Mouse (Mus musculus) kidney, adult 8-10 months (tissue): ENCODE data around the gene Bmpr1b.
"Not testable (repeated sequence)": the region's sequence is repeated elsewhere in the genome, so short reads cannot be mapped to it uniquely, and the experiment has no call there.

ENCODE experiments used
- DNase-seq, 2 experiments: peaks; one replicate each; pipeline ENCODE4 v3.0.0; 2022

Gene Bmpr1b

DNA sequence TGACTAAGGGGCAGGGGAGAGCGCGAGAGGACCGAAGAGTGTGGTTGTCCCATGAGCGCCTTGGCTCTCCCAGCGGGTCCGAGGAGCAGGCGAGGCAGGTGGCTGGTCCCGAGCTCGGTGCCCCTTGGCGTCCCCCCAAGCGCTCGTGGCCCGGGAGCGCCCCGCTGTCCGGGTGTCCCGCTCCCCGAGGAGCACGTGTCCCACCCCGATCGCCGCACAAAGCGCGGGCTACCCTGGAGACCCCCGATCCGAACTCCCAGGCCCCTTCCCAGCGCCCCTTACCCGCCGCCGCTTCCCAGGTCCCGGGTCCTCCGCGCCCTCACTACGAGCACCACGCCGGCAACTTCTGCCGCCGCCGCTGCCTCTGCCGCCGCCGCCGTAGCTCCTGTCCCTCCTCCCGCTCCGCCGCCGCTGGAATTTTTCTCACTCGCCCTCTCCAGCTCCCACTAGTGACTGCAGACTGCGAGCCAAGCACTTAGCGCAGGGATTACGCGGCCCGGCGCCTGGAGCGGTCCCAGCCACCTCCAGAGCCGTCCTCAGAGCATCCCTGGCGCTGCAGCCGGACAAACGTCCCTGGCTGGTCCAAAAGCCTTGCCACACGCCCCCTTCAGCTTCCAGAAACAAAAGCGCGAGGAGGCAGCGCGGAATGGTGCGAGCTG lies at the start of gene Bmpr1b:
Gene Bmpr1b (minus strand): TSS at position 563 of the 659 bp plus-strand sequence.
- peak; percentile 30 to 49 for DNase-seq

DNA sequence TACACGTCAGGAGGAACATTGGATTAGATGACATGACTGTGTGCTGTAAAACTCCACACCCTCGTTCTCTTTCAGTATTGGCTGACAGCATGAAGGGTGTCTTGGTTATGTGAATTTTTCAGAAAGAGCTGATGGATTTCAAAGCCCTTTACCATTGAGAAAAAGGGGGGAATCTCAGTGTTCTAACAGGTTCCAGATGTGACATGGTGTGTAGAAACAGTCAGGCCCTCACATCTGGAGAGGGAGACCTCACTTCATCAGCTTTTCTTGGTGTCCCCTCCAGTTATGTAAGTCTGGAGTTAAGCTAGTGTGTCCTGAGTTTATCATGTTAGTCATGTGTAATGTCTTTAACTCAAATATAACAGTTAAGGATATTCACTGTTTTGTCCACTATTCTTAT lies 43.6 kb upstream of the Bmpr1b start:
- no peak for DNase-seq

DNA sequence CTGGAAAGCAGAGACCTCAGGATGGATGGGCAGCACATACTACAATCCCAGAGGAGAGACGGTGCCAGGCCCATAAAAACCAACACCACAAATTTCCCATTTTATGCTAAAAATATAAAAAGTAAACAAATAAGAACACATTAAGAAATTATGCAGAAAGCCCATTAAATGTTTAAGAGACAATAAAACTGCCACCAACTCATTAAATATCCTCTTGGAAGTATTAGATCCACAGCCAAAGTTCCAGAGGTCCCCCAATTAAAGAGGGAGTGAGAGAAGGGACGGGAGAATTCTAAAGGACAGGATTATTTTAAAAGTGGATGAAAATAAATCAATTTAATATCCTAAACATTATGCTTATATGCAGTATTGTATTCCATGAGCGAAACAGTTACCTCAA lies 43.0 kb upstream of the Bmpr1b start:
- no peak for DNase-seq

DNA sequence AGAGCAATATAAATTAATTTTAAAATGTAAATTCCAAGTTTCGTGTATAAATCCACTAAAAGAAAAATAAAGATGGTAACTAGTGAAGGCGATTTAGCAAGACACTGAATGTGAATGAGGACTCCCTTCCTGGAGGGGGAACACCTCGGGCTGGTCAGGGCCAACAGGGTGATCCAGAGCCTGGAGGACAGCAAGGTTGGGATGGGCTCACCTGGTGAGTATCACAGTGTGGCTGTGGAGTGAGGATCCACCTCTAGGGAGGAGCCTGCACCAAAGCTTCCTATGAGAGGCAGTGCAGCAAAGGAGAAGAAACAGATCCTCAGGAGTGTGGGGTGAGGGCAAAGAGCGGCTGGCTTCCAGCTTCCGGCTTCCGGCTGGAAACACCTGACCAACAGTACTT lies 40.8 kb upstream of the Bmpr1b start:
- no peak for DNase-seq

DNA sequence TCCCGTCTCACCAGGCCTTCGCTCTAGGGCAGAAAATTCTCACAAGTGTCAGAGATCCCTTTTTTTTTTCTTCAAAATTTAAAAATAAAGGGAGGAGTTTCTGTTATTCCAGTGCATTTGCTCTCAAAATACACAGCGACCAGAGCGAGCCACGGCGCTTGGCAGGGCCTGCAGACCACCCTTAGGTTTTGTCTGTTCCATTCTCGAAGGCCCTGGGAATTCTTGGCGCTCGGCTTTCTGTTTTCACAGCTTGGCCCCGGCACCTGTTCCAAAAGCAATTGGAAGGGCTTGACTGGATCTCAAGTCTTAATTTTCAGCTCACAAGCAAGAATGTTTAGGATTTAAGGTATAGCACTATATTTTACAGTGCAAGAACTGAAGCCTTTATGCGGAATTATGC lies 39.8 kb upstream of the Bmpr1b start:
- no peak for DNase-seq

DNA sequence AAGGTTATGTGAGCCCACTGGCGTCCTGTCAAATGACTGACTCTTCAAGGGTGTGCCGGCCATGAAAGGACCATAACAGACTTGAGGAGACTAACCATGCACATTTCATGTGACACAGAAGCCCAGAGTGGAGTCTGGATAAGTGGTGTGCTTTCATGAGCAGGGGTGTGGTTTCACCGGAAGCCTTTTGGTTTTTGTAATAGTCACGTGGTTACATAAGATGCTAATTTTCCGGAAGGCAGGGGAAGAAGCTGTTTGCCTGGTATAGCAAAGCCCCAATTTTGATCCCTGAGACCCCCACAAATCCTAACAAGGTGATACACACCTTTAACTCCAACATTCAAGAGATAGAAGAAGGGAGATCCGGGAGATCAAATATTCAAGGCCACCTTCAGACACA lies 38.3 kb upstream of the Bmpr1b start:
- DNase-seq: no peak

DNA sequence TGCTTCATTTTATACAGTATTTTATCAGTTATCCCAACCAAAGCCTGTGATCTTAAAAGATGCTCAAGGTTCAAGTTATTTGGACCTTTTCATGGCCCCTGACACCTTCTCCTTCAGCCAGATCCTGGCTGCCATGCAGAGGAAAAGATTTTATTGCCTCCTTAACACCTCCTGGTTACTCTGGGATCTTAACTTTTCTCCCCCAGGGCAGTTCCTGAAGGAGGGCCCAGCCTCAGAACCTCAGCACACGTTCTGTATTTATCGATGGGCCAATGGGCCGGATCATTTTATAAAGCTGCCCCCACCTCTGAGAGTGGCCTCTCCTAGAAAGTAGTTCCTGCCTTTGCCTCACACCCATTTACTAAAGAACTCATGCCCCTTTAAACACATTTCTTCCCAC lies 37.1 kb upstream of the Bmpr1b start:
- no peak for DNase-seq

DNA sequence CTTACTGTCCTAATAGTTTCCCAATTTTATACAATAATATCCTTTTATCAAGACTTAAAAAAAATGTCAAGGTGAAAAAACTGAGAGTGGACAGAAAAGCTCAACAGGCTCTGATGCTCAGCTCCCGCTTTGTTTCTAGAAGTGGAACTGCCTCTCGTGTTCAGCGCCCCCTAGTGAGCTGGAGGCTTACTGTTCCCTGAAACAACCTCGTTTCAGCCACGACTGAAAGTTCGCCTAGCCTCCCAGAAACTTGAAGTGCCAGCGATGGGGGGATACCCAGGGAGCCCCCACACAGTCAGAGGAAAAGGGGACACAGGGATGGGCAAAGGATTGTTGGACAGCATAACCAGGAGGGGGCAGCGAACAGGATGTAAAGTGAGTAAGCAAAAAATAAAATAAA lies 26.9 kb upstream of the Bmpr1b start:
- DNase-seq: no peak

DNA sequence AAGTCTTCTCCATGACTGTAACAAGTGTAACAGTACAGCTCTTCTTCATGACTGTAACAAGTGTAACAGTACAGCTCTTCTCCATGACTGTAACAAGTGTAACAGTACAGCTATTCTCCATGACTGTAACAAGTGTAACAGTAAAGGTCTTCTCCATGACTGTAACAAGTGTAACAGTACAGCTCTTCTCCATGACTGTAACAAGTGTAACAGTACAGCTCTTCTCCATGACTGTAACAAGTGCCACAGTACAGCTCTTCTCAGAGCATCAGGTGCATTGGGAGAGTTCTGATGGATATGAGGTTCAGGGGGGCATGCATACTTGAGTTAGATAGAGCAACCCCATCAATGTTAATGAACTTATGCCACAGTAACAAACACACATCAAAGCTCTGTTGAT lies 22.4 kb upstream of the Bmpr1b start:
- not testable (repeated sequence) for DNase-seq

DNA sequence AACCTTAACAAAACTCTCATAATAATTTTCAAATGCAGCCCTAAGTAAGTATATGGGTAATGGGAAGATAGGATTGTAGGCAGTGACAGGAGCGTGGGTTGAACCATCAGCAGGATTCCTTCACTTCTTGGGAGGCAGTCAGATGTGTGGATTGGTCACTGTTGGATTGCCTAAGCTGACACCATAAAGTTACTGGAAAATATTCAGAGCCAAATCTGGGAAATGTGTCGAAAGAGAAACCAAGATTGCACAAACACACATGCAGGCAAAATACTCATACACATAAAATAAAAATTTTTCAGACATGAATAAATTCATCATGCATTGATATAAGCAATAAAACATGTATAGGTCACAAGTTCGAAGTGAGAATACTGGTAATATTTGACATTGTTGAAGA lies 17.3 kb upstream of the Bmpr1b start:
- DNase-seq: no peak

DNA sequence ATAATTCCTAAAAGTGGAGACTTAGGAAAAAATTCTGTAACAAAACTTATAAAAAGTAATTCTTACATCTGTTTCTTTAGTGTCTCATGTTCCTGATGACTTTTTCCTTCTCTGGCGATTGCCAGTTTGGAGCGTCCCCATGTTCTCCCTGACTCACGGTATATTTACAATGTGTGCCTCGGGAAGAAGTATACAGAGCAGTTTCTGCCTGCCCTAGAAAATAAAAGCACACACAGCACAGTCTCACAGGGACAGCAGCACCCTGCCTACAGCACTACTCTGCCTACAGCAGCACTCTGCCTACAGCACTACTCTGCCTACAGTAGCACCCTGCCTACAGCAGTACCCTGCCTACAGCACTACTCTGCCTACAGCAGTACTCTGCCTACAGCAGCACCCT lies 4.8 kb upstream of the Bmpr1b start:
- DNase-seq: no peak

DNA sequence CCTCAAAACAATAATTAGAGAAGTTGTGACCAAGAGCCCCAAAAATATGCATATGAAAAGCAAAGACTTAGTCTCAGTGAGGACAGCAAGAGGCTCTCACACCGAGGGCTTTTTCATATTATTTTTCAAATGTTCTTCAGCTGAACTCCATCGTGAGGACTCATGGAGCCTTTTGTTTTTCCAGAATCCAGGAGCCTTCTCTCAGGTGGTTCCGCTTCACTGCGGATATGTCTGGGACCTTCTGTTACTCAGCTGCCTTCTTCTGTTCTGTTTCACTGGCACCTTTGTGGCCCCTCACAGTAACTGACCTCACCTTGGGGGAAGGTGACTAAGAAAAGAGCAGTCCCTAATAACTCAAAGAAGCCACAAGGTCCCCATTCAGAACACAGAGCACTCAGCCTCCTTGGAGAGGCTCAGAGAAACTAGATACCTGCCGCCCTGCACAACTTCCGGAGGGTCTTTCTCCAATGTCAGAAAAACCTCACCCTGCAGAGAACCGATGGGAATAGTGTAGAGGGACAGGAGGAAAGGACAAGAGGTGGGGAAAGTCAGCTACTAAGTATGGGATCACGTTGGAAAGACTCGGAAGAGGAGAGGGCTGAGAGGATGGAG lies 868 bp downstream of the Bmpr1b start:
- no peak for DNase-seq

DNA sequence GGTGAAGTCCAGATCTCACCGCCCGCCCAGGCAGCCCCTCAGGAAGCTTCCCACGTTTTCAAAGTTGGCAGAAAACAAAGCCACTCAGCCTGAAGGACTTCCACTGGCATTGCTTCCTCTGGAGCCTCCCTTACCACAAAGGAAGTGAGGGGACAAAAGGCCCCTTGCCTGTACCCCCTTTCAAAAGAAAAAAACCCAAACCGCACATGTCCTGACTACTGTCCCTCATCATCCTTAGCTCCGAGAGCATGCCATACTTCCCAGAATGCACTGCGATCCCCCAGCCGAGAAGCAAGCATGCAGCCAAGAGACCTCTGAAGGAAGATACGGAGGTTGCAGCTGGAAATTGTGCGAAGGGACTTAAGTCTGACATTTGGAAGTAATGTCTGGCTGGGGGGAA lies 4.2 kb downstream of the Bmpr1b start:
- no peak for DNase-seq

DNA sequence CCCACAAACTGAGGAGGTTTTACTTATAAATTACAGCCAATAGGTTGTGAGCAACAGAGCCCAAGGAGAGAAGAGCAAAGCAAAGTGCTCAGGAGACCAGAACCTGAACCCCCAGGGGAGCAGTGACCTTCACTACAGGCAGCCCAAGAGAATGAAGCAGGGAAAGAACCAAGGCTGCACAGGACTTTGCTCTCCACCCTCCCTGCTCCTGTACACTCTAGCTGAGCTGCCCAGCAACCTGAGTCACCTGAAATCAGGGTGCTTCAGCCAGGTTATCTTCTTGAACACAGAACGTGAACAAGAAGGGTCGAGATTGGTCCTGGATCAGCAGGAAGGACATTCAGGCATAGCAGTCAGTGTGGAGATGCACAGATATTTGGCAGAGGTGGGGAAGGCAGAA lies 5.3 kb downstream of the Bmpr1b start:
- no peak for DNase-seq

DNA sequence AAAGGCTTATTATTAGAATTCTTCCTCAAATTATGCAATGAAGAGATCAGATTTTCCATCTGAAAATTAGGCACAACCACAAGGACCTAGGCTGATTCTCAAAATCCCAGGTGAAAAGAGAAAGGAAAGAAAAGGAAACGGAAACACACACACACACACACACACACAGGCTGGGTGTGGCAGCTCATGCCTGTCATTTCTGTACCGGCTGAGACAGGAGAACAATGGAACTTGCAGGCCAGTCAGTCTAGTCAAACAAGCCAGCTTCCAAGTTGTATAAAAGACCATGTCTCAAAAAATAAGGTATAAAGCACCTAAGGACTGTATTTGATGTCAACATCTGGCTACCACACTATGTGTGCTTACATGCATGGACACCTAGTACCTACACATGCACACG lies 7.8 kb downstream of the Bmpr1b start:
- DNase-seq: no peak

DNA sequence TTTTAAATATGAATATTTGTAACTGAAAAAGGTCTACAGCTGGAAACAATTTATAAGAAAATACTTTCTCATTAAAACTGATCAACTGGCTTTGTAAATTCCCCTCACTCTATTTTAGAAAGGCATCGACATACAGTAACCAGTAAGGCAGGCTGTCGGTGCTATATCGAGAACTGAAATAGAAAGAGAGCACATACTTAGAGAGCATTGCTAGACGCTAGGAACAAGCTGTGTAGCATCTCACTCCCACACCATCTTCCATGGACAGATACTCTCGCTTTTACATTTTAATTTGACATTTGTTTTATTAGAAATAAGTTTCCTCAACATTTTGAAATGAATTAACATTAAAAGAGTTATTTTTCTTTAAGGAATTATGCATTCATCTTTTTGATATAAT lies 17.2 kb downstream of the Bmpr1b start:
- DNase-seq: no peak

DNA sequence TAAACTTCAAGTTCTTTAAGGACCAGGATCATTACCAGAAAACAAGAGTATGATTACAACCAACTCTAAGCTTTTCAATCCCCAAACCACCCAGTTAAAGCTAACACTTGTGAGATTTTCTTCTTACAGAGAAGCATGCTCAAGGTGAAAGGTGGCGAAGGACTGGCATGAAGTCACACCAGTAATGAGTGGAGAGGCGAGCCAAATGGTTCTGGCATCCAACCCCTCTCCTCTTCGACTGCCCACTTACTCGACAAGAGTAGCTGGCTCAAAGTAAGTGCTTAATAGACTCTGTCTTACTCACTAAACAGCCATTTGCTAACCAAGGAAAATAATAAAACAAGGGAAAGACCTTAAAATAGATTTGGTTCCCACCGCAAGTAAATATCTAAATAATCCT lies 30.4 kb downstream of the Bmpr1b start:
- no peak for DNase-seq

DNA sequence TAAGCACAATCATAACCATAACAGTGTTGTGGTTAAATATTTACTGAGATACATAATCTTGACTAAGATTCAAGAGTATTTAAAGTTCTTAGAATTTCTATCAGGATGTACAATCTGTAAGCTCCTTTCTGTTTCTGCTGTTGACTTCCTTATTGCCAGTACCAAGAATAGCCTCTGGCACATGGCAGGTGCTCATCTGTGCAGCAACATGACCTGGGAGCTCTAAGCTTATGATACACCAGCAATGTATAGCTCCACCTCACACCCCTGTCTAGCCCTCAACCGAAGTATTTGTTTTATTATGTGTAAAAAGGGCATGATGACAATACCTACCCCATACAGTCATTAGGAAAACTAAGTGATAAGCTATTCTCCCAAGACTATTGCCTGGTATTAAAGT lies 42.8 kb downstream of the Bmpr1b start:
- DNase-seq: no peak

DNA sequence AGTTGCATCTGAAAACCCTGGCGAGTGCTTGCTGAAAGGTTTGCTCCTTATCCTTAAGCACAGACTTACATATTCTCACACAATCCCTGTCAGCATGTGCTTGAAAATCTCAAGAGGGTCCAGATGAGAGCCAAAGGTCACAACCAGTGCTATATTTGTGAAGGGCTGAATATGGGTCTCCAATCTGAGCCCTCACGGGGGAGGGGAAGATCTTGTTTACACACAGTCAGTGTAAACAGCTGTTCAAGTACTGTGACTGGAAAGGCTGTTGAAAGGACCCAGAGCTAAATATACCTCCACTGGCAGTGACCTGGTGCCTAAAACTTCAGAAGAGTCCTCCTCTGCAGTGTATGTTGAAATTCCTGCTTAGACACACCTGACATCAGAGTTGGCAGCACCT lies 43.7 kb downstream of the Bmpr1b start:
- DNase-seq: no peak

DNA sequence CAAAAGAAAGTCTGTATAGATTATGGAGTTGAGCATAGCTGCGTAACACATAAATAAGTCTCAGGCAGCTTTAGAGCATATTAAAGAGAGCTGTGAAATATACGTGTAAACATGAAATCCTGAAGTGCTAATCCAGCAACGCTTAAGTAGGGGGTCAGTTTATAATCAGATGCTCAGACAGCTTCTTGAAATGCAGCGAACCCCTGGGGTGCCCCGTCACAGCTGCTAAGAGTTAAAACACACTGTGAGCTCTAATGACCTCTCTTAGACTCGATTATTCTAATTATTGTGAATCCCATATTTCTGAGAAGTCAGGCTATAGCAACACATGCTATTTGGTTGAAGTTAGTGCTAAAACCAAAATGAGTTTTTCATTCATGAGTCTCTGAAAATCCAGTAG lies 45.0 kb downstream of the Bmpr1b start:
- no peak for DNase-seq

DNA sequence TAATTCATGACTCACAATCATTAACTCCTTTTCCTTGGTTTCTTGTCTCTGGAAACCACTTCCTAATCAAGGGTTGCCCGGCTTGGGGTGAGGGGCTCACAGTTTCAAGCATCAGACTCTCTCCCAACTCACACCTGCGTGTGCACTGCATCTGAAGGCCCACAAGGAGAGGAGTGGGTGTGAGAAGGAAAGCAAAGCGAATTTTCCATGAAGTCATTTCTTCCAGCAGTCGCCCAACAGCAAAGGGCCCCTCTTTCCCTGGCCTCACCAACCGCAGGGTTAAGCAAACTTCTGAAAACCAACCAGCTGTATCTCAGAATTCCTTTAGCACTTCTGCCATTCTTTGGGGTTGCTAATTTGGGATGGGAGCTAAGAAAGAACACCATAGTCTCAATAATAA lies 46.8 kb downstream of the Bmpr1b start:
- DNase-seq: no peak

DNA sequence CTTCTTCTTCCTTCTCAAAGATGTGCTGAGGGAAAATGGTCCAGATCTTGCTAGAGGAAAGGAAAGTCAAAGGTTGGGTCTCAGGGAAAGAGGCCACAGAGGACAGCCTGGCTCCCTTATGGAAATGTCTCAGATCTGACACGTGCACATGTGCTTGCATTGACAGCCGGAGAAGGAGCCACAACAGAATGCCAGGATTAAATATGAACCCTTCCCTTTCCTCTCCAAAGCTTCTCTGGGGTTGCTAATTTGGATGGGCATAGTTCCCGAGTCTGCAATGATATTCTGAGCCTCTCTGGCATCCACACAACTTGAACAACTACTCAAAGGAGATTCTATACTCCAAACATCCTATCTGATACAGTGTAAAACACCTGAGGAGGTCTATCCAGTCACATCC lies 48.4 kb downstream of the Bmpr1b start:
- no peak for DNase-seq

DNA sequence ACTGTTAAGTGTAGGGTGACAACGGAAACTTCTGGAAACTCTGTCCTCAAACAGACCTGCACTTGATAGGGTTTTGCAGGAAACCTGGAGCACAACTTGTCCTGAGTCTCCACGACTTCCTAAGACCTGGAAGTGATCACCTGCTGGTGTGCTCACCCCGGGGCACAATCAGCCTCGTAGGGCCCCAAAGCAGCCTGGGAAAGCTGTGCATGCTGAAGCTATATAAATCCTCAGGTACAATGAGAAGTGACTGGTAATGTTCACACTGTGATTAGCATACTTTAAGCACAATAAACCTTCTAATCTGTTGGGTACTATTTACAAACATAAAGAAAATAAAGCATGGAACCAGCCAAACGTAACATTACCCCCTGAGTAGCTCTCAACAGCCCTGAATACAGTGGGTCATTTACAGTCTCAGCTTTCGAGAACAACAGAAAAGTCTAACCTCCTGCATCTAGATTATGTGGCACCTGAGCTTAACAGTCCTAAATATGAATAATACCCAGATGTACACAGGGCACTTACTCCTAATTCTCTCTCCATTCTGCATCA lies 54.4 kb downstream of the Bmpr1b start:
- no peak for DNase-seq

DNA sequence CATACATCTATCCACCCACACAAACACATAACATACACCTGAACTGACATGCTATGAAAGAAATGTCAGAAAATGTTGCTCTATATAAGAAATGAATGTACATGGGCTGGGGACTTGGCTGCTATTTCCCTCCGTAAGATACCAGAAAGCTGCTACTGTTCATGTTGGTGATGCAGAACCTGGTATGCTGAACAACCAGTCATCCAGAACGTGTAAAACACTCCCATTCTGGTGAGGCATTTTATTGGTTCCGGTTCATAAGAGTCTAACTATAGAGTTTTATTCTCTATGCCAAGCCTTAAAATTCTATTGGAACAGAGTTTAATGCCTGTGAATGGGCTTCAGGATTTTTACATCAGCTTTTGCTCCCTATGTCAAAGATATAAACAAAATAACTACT lies 55.0 kb downstream of the Bmpr1b start:
- peak in 1 of 2 experiments; percentile 15 for DNase-seq

DNA sequence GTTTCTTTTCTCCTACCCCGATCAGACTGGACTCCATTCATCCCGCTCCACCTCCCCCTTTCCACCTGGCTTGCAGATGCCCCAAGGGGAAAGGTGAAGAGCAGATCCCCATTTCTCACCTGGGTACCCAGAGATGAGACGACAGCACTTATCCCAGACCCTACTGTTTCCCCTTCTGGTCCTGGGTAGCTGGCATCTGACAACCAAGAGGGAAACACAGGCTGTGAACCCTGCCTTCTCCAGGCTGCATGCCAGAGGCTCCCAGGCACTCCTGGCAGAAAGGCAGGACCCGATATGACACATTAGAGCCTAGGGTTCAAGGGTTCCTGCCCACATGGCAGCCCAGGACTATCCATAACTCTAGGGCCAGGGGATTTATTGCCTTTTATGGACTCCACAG lies 56.0 kb downstream of the Bmpr1b start:
- DNase-seq: peak in 1 of 2 experiments; percentile 6
